Comparison of ENCODE assay signal across 10 mouse cellular contexts in the genomic region with DNA sequence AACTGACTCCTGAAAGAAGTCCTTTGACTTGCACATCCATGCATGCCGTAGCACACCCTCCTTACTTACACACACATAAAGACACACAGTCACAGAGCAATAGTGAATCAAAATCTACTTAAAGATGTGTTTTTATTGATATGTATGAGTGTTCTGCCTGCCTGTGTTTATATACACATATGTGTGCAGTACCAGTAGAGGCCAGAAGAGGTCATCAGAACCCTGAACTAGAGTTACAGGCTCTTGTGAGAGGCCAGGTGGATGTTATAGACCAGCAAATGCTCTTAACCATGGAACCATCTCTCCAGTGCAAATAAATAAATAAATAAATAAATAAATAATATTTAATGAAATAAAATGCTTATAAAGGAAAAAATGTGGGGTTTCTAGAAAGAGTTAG.
DNase-seq lines count a peak whose midpoint lies in the region; ATAC-seq and TF ChIP-seq lines count a peak whose summit lies in the region.
"Had no signal": no experiment of that assay in that cellular context is flagged by ENCODE, and none has a peak within 500 bp of the region (broad histone marks: within the 10 kb centered on the region; RNA-seq: fewer than 3 reads in every experiment).

No protein-coding gene starts in this region.

- ATAC-seq in forebrain, embryonic 14.5 days = no peak
- no peak for ATAC-seq in forebrain, embryonic 16.5 days
- ATAC-seq in midbrain, postnatal 0 days (ENCODE audit: low FRiP score) = no peak
- no peak for ATAC-seq in midbrain, embryonic 15.5 days (replicated peaks)
- no peak for ATAC-seq in hindbrain, postnatal 0 days

- H3K4me2 ChIP-seq in forebrain, embryonic 14.5 days (ENCODE audit: low read length) = no peak overlapping the region
- H3K4me2 ChIP-seq in forebrain, embryonic 16.5 days (ENCODE audit: low read length) = no peak overlapping the region
- no peak overlapping the region for H3K4me2 ChIP-seq in midbrain, postnatal 0 days (ENCODE audit: low read depth, low read length, poor library complexity, severe bottlenecking)
- no peak overlapping the region for H3K4me2 ChIP-seq in midbrain, embryonic 15.5 days
- no peak overlapping the region for H3K4me2 ChIP-seq in hindbrain, postnatal 0 days (ENCODE audit: low read depth, low read length)
- H3K4me2 ChIP-seq: neural tube, embryonic 12.5 days had no signal

- no peaks in the 10 kb centered on the region for H3K4me1 ChIP-seq in forebrain, embryonic 14.5 days (ENCODE audit: control insufficient read depth, insufficient read depth, low read length)
- H3K4me1 ChIP-seq in forebrain, embryonic 16.5 days (replicated peaks; ENCODE audit: control insufficient read depth, insufficient read depth, low read length) = no peaks in the 10 kb centered on the region
- no peaks in the 10 kb centered on the region for H3K4me1 ChIP-seq in midbrain, postnatal 0 days (ENCODE audit: insufficient read depth, low read length)
- H3K4me1 ChIP-seq in midbrain, embryonic 15.5 days = no peaks in the 10 kb centered on the region
- H3K4me1 ChIP-seq in hindbrain, postnatal 0 days (ENCODE audit: insufficient read depth, low read length) = no peaks in the 10 kb centered on the region
- H3K4me1 ChIP-seq: neural tube, embryonic 12.5 days had no signal

- WGBS in forebrain, embryonic 14.5 days = 97% methylated on average over 1 of the region's 1 CpGs
- WGBS in forebrain, embryonic 16.5 days = 97% methylated on average over 1 of the region's 1 CpGs
- 100% methylated on average over 1 of the region's 1 CpGs for WGBS in midbrain, postnatal 0 days
- WGBS in midbrain, embryonic 15.5 days = 98% methylated on average over 1 of the region's 1 CpGs
- WGBS in hindbrain, postnatal 0 days = 92% methylated on average over 1 of the region's 1 CpGs

- peak; percentile 39 for DNase-seq in forebrain, embryonic 14.5 days (ENCODE audit: low spot score)
- peak; percentile 58 for DNase-seq in midbrain, postnatal 0 days (ENCODE audit: low spot score)
- DNase-seq in hindbrain, postnatal 0 days (ENCODE audit: low spot score) = peak; percentile 68
- DNase-seq in retina, postnatal 7 days (ENCODE audit: low read depth, low spot score) = peak; percentile 29
- no peak for DNase-seq in layer of hippocampus, adult 9-10 months (ENCODE audit: low spot score)
- no peak for DNase-seq in urinary bladder, postnatal 4 days (ENCODE audit: low spot score in 2 of 2)

- H3K36me3 ChIP-seq in forebrain, embryonic 14.5 days (ENCODE audit: control insufficient read depth, insufficient read depth, low read length) = no peaks in the 10 kb centered on the region
- H3K36me3 ChIP-seq in forebrain, embryonic 16.5 days (ENCODE audit: control insufficient read depth, insufficient read depth) = no peaks in the 10 kb centered on the region
- H3K36me3 ChIP-seq in midbrain, postnatal 0 days (ENCODE audit: insufficient read depth, low read length) = no peaks in the 10 kb centered on the region
- H3K36me3 ChIP-seq in midbrain, embryonic 15.5 days (replicated peaks) = no peaks in the 10 kb centered on the region
- no peaks in the 10 kb centered on the region for H3K36me3 ChIP-seq in hindbrain, postnatal 0 days (ENCODE audit: insufficient read depth, low read length)
- H3K36me3 ChIP-seq: G1E; neural tube, embryonic 12.5 days had no signal

- peaks cover 5% of the 10 kb centered on the region; the same call in 1 of the 2 replicates for H3K9me3 ChIP-seq in forebrain, embryonic 14.5 days (replicated peaks; ENCODE audit: control insufficient read depth, low read length)
- H3K9me3 ChIP-seq in forebrain, embryonic 16.5 days (ENCODE audit: control insufficient read depth, low read length) = peaks cover 7% of the 10 kb centered on the region; the same call in 1 of the 2 replicates
- no peaks in the 10 kb centered on the region for H3K9me3 ChIP-seq in midbrain, postnatal 0 days (ENCODE audit: low read length)
- H3K9me3 ChIP-seq in midbrain, embryonic 15.5 days = no peaks in the 10 kb centered on the region
- no peaks in the 10 kb centered on the region; the same call in 1 of the 2 replicates for H3K9me3 ChIP-seq in hindbrain, postnatal 0 days (ENCODE audit: low read length)
- H3K9me3 ChIP-seq: neural tube, embryonic 12.5 days had no signal

- H3K9ac ChIP-seq in forebrain, embryonic 14.5 days (ENCODE audit: low read length) = no peak overlapping the region
- no peak overlapping the region for H3K9ac ChIP-seq in forebrain, embryonic 16.5 days (replicated peaks; ENCODE audit: low read depth, low read length)
- no peak overlapping the region for H3K9ac ChIP-seq in midbrain, postnatal 0 days (replicated peaks; ENCODE audit: low read length, poor library complexity, severe bottlenecking)
- H3K9ac ChIP-seq in midbrain, embryonic 15.5 days = no peak overlapping the region
- H3K9ac ChIP-seq in hindbrain, postnatal 0 days (replicated peaks; ENCODE audit: low read length) = no peak overlapping the region
- H3K9ac ChIP-seq: neural tube, embryonic 12.5 days had no signal

- TF ChIP-seq CTCF in midbrain, postnatal 0 days (IDR thresholded peaks at IDR 0.05) = peak; percentile 58
- TF ChIP-seq CTCF in hindbrain, postnatal 0 days (IDR thresholded peaks at IDR 0.05; ENCODE audit: low read depth) = peak; percentile 65

- H3K27me3 ChIP-seq in forebrain, embryonic 14.5 days (replicated peaks; ENCODE audit: control insufficient read depth, insufficient read depth, low read length) = no peaks in the 10 kb centered on the region
- H3K27me3 ChIP-seq in forebrain, embryonic 16.5 days (replicated peaks; ENCODE audit: control insufficient read depth, insufficient read depth, low read length) = no peaks in the 10 kb centered on the region
- no peaks in the 10 kb centered on the region for H3K27me3 ChIP-seq in midbrain, postnatal 0 days (ENCODE audit: insufficient read depth, low read length)
- H3K27me3 ChIP-seq in midbrain, embryonic 15.5 days (replicated peaks) = no peaks in the 10 kb centered on the region
- H3K27me3 ChIP-seq in hindbrain, postnatal 0 days (ENCODE audit: insufficient read depth, low read length) = no peaks in the 10 kb centered on the region
- H3K27me3 ChIP-seq: neural tube, embryonic 12.5 days had no signal

- no peak overlapping the region for H3K4me3 ChIP-seq in forebrain, embryonic 14.5 days (ENCODE audit: low read depth, low read length)
- no peak overlapping the region for H3K4me3 ChIP-seq in forebrain, embryonic 16.5 days (replicated peaks; ENCODE audit: low read length)
- H3K4me3 ChIP-seq in midbrain, postnatal 0 days (ENCODE audit: low read depth, low read length) = no peak overlapping the region
- no peak overlapping the region for H3K4me3 ChIP-seq in midbrain, embryonic 15.5 days
- H3K4me3 ChIP-seq in hindbrain, postnatal 0 days (ENCODE audit: low read length) = no peak overlapping the region
- H3K4me3 ChIP-seq: neural tube, embryonic 12.5 days had no signal

- H3K27ac ChIP-seq in forebrain, embryonic 14.5 days (ENCODE audit: low read depth, low read length) = no peak overlapping the region
- no peak overlapping the region for H3K27ac ChIP-seq in forebrain, embryonic 16.5 days (ENCODE audit: low read length)
- H3K27ac ChIP-seq in midbrain, postnatal 0 days (ENCODE audit: low read depth, low read length) = no peak overlapping the region
- H3K27ac ChIP-seq in midbrain, embryonic 15.5 days = no peak overlapping the region
- H3K27ac ChIP-seq in hindbrain, postnatal 0 days = no peak overlapping the region
- H3K27ac ChIP-seq: neural tube, embryonic 12.5 days had no signal

Comparison
In these comparisons a context has a peak if more than half of its experiments do, and no peak if none do; other contexts are left out.
1. DNase-seq: peak in forebrain, embryonic 14.5 days (single experiment), midbrain, postnatal 0 days (single experiment), hindbrain, postnatal 0 days (single experiment) and retina, postnatal 7 days (single experiment); none in layer of hippocampus, adult 9-10 months (single experiment) and urinary bladder, postnatal 4 days (0 of 2).